Comparison of ENCODE assay signal across 14 mouse cellular contexts in genomic region chr1:34827900-34828299, GRCm38 (mm10). TPM values are rescaled to one million over a fixed set of nuclear protein-coding genes. Genes with fewer than 3 reads are reported as not detected.
DNase-seq lines count a peak whose midpoint lies in the region; ATAC-seq lines count a peak whose summit lies in the region.
"Had no signal": no experiment of that assay in that cellular context is flagged by ENCODE, and none has a peak within 500 bp of the region (broad histone marks: within the 10 kb centered on the region; RNA-seq: fewer than 3 reads in every experiment).

No protein-coding gene starts in this region.

- H3K27me3 ChIP-seq in heart, embryonic 11.5 days (ENCODE audit: control insufficient read depth, insufficient read depth, low read length) = no peaks in the 10 kb centered on the region
- H3K27me3 ChIP-seq in midbrain, embryonic 14.5 days (ENCODE audit: control insufficient read depth, insufficient read depth, low read length) = no peaks in the 10 kb centered on the region
- H3K27me3 ChIP-seq in midbrain, embryonic 16.5 days (ENCODE audit: control insufficient read depth, insufficient read depth, low read depth, low read length) = no peaks in the 10 kb centered on the region
- H3K27me3 ChIP-seq in kidney, embryonic 16.5 days (ENCODE audit: insufficient read depth, low read length) = no peaks in the 10 kb centered on the region
- H3K27me3 ChIP-seq in splenic B cell, adult 2 months (ENCODE audit: control insufficient read depth, insufficient read depth, low read length, poor library complexity, severe bottlenecking) = no peaks in the 10 kb centered on the region
- no peaks in the 10 kb centered on the region for H3K27me3 ChIP-seq in hindbrain, embryonic 10.5 days (ENCODE audit: insufficient read depth, poor library complexity, severe bottlenecking)
- H3K27me3 ChIP-seq: embryonic facial prominence, embryonic 12.5 days; forebrain, embryonic 13.5 days; limb, embryonic 13.5 days had no signal

- no peak overlapping the region for H3K4me2 ChIP-seq in heart, embryonic 11.5 days
- no peak overlapping the region for H3K4me2 ChIP-seq in midbrain, embryonic 14.5 days (ENCODE audit: low read length)
- H3K4me2 ChIP-seq in midbrain, embryonic 16.5 days (ENCODE audit: low read length) = no peak overlapping the region
- H3K4me2 ChIP-seq in kidney, embryonic 16.5 days (replicated peaks; ENCODE audit: low read depth, low read length) = no peak overlapping the region
- H3K4me2 ChIP-seq: embryonic facial prominence, embryonic 12.5 days; forebrain, embryonic 13.5 days; limb, embryonic 13.5 days had no signal

- H3K9me3 ChIP-seq in heart, embryonic 11.5 days (replicated peaks; ENCODE audit: control insufficient read depth, low read length) = no peaks in the 10 kb centered on the region
- H3K9me3 ChIP-seq in midbrain, embryonic 14.5 days (ENCODE audit: control insufficient read depth, low read length) = no peaks in the 10 kb centered on the region
- no peaks in the 10 kb centered on the region for H3K9me3 ChIP-seq in midbrain, embryonic 16.5 days (replicated peaks; ENCODE audit: control insufficient read depth, low read length, poor library complexity, severe bottlenecking)
- H3K9me3 ChIP-seq in kidney, embryonic 16.5 days (ENCODE audit: low read length) = 0 out of 2 replicates have a peak, but pooled peaks cover under 1% of the 10 kb centered on the region
- no peaks in the 10 kb centered on the region for H3K9me3 ChIP-seq in hindbrain, embryonic 10.5 days
- H3K9me3 ChIP-seq: embryonic facial prominence, embryonic 12.5 days; forebrain, embryonic 13.5 days; limb, embryonic 13.5 days had no signal

- peaks cover 16% of the 10 kb centered on the region for H3K4me1 ChIP-seq in heart, embryonic 11.5 days (ENCODE audit: control insufficient read depth, insufficient read depth, low read length)
- 0 out of 2 replicates have a peak, but pooled peaks cover 3% of the 10 kb centered on the region for H3K4me1 ChIP-seq in midbrain, embryonic 14.5 days (ENCODE audit: control insufficient read depth, insufficient read depth, low read length)
- 0 out of 2 replicates have a peak, but pooled peaks cover 4% of the 10 kb centered on the region for H3K4me1 ChIP-seq in midbrain, embryonic 16.5 days (ENCODE audit: control insufficient read depth, insufficient read depth, low read length)
- H3K4me1 ChIP-seq in kidney, embryonic 16.5 days (ENCODE audit: insufficient read depth, low read length) = peaks cover 10% of the 10 kb centered on the region; the same call in 1 of the 2 replicates
- H3K4me1 ChIP-seq in hindbrain, embryonic 10.5 days (replicated peaks) = 0 out of 2 replicates have a peak, but pooled peaks cover 4% of the 10 kb centered on the region

- 87% methylated on average over 7 of the region's 7 CpGs for WGBS in heart, embryonic 11.5 days (ENCODE audit: insufficient replicate concordance)
- 90% methylated on average over 7 of the region's 7 CpGs for WGBS in midbrain, embryonic 14.5 days
- 86% methylated on average over 7 of the region's 7 CpGs for WGBS in midbrain, embryonic 16.5 days
- WGBS in kidney, embryonic 16.5 days = 76% methylated on average over 7 of the region's 7 CpGs
- WGBS in hindbrain, embryonic 10.5 days = 88% methylated on average over 7 of the region's 7 CpGs

- peak; percentile 96 for DNase-seq in heart, adult 11 months
- DNase-seq in midbrain, embryonic 14.5 days = peak; percentile 29
- peak; percentile 47 for DNase-seq in splenic B cell, adult 2 months (ENCODE audit: low read depth, low spot score)
- no peak for DNase-seq in ovary, postnatal 14 days (ENCODE audit: low spot score)
- no peak for DNase-seq in hindbrain, embryonic 10.5 days (ENCODE audit: low spot score)
- DNase-seq: adrenal gland, postnatal 14 days; cerebellum, adult 8-10 months; layer of hippocampus, adult 9-11 months had no signal

- H3K27ac ChIP-seq in heart, embryonic 11.5 days (ENCODE audit: low read depth, low read length) = no peak overlapping the region
- H3K27ac ChIP-seq in midbrain, embryonic 14.5 days (replicated peaks; ENCODE audit: low read depth, low read length) = no peak overlapping the region
- no peak overlapping the region for H3K27ac ChIP-seq in midbrain, embryonic 16.5 days (ENCODE audit: low read length)
- no peak overlapping the region for H3K27ac ChIP-seq in kidney, embryonic 16.5 days (ENCODE audit: low read length)
- no peak overlapping the region for H3K27ac ChIP-seq in hindbrain, embryonic 10.5 days
- H3K27ac ChIP-seq: embryonic facial prominence, embryonic 12.5 days; forebrain, embryonic 13.5 days; limb, embryonic 13.5 days had no signal

- no peak overlapping the region for H3K9ac ChIP-seq in heart, embryonic 11.5 days (ENCODE audit: low read depth, low read length)
- H3K9ac ChIP-seq in midbrain, embryonic 14.5 days (replicated peaks; ENCODE audit: low read length) = no peak overlapping the region
- no peak overlapping the region for H3K9ac ChIP-seq in midbrain, embryonic 16.5 days (ENCODE audit: low read depth, low read length)
- H3K9ac ChIP-seq in kidney, embryonic 16.5 days (replicated peaks; ENCODE audit: low read length) = no peak overlapping the region
- H3K9ac ChIP-seq: embryonic facial prominence, embryonic 12.5 days; forebrain, embryonic 13.5 days; limb, embryonic 13.5 days had no signal

- ATAC-seq in heart, embryonic 11.5 days (replicated peaks; ENCODE audit: insufficient number of reproducible peaks, low FRiP score, low TSS enrichment) = no peak
- ATAC-seq in midbrain, embryonic 14.5 days (ENCODE audit: low FRiP score, low TSS enrichment) = no peak
- no peak for ATAC-seq in midbrain, embryonic 16.5 days
- 0 out of 2 replicates have a peak, but pooled peaks have one; percentile 55 for ATAC-seq in kidney, embryonic 16.5 days (ENCODE audit: low FRiP score, low TSS enrichment)
- ATAC-seq: forebrain, embryonic 13.5 days had no signal

- peaks cover 23% of the 10 kb centered on the region for H3K36me3 ChIP-seq in heart, embryonic 11.5 days (ENCODE audit: control insufficient read depth, insufficient read depth, low read length)
- peaks cover 48% of the 10 kb centered on the region for H3K36me3 ChIP-seq in midbrain, embryonic 14.5 days (ENCODE audit: control insufficient read depth, insufficient read depth, low read length)
- 0 out of 2 replicates have a peak, but pooled peaks cover 3% of the 10 kb centered on the region for H3K36me3 ChIP-seq in midbrain, embryonic 16.5 days (ENCODE audit: control insufficient read depth, insufficient read depth, low read length)
- H3K36me3 ChIP-seq in kidney, embryonic 16.5 days (ENCODE audit: insufficient read depth, low read length) = peaks cover 41% of the 10 kb centered on the region
- peaks cover 5% of the 10 kb centered on the region for H3K36me3 ChIP-seq in splenic B cell, adult 2 months (ENCODE audit: control insufficient read depth, insufficient read depth, low read length, poor library complexity, severe bottlenecking)
- peaks cover 97% of the 10 kb centered on the region for H3K36me3 ChIP-seq in hindbrain, embryonic 10.5 days

- no peak overlapping the region for H3K4me3 ChIP-seq in heart, embryonic 11.5 days (ENCODE audit: low read depth, low read length)
- H3K4me3 ChIP-seq in midbrain, embryonic 14.5 days (replicated peaks; ENCODE audit: low read depth, low read length) = no peak overlapping the region
- no peak overlapping the region for H3K4me3 ChIP-seq in midbrain, embryonic 16.5 days (ENCODE audit: low read depth, low read length)
- no peak overlapping the region for H3K4me3 ChIP-seq in kidney, embryonic 16.5 days (ENCODE audit: low read length)
- H3K4me3 ChIP-seq in hindbrain, embryonic 10.5 days = no peak overlapping the region
- H3K4me3 ChIP-seq: embryonic facial prominence, embryonic 12.5 days; forebrain, embryonic 13.5 days; limb, embryonic 13.5 days had no signal

RNA-seq across cellular contexts. Expression of gene Fam168b, which starts 15.0 kb away (rescaled TPM):
- polyA plus RNA-seq in heart, embryonic 11.5 days (2014; fragmentation: Nextera tagmentation; extraction: Ambion mirVana) = 33.0 and 53.4 TPM in 2 replicates
- polyA plus RNA-seq in midbrain, embryonic 14.5 days (2014; fragmentation: Nextera tagmentation; extraction: Ambion mirVana) = 116 and 131 TPM in 2 replicates
- polyA plus RNA-seq in midbrain, embryonic 16.5 days (2015; fragmentation: Nextera tagmentation; extraction: Ambion mirVana) = 131 and 139 TPM in 2 replicates
- polyA plus RNA-seq in kidney, embryonic 16.5 days (2015; fragmentation: Nextera tagmentation; extraction: Ambion mirVana) = 69.1 and 83.2 TPM in 2 replicates
- polyA plus RNA-seq in hindbrain, embryonic 10.5 days (2016; fragmentation: Nextera tagmentation; extraction: Ambion mirVana) = 119 and 142 TPM in 2 replicates

RNA-seq across cellular contexts. Expression of gene Plekhb2, which starts 21.9 kb away (rescaled TPM):
- 58.0 and 62.3 TPM in 2 replicates for polyA plus RNA-seq in heart, embryonic 11.5 days (2014; fragmentation: Nextera tagmentation; extraction: Ambion mirVana)
- polyA plus RNA-seq in midbrain, embryonic 14.5 days (2014; fragmentation: Nextera tagmentation; extraction: Ambion mirVana) = 61.8 and 67.2 TPM in 2 replicates
- polyA plus RNA-seq in midbrain, embryonic 16.5 days (2015; fragmentation: Nextera tagmentation; extraction: Ambion mirVana) = 76.8 and 83.5 TPM in 2 replicates
- 53.2 and 58.0 TPM in 2 replicates for polyA plus RNA-seq in kidney, embryonic 16.5 days (2015; fragmentation: Nextera tagmentation; extraction: Ambion mirVana)
- 45.6 and 57.9 TPM in 2 replicates for polyA plus RNA-seq in hindbrain, embryonic 10.5 days (2016; fragmentation: Nextera tagmentation; extraction: Ambion mirVana)

Comparison
In these comparisons a context has a peak if more than half of its experiments do, and no peak if none do; other contexts are left out.
1. DNase-seq: peak in heart, adult 11 months (single experiment), midbrain, embryonic 14.5 days (single experiment) and splenic B cell, adult 2 months (single experiment); none in ovary, postnatal 14 days (single experiment) and hindbrain, embryonic 10.5 days (single experiment).